Mouse (Mus musculus) MEL (cell line): ENCODE results near the gene Gm17606.

Experiments
- BHLHE40 ChIP-seq: IDR thresholded peaks from 2 replicates; pipeline ENCODE4 v1.6.1; 2012; ENCODE audit warnings: low read depth, mild to moderate bottlenecking, inconsistent platforms, low read length, improper control_type of control experiment, borderline replicate concordance
- CHD1 ChIP-seq: IDR thresholded peaks from 2 replicates; pipeline ENCODE4 v1.6.1; 2012; ENCODE audit warnings: low read depth, mild to moderate bottlenecking, inconsistent platforms, low read length, improper control_type of control experiment
- CTCF ChIP-seq, 3 experiments: IDR thresholded peaks in 2 of 3; conservative IDR thresholded peaks in 1 of 3; 2 replicates each; pipeline ENCODE4 v1.5.1; 2011 to 2012; ENCODE audit warnings: low read length in 3 of 3, low read depth in 2 of 3, mild to moderate bottlenecking in 2 of 3, improper control_type of control experiment in 1 of 3, inconsistent platforms in 1 of 3, mixed read lengths in 1 of 3, moderate library complexity in 1 of 3; ENCODE audit not compliant: control insufficient read depth in 1 of 3, insufficient read depth in 1 of 3, poor library complexity in 1 of 3, severe bottlenecking in 1 of 3
- EP300 ChIP-seq, 2 experiments: IDR thresholded peaks; 2 replicates each; pipeline ENCODE4 v1.6.1; 2011; ENCODE audit warnings: improper control_type of control experiment in 2 of 2, low read length in 2 of 2, low read depth in 1 of 2, mild to moderate bottlenecking in 1 of 2
- HCFC1 ChIP-seq: IDR thresholded peaks from 2 replicates; pipeline ENCODE4 v1.6.1; 2012; ENCODE audit warnings: low read depth, mild to moderate bottlenecking, inconsistent platforms, low read length, improper control_type of control experiment, moderate library complexity
- POLR2A ChIP-seq, 2 experiments: IDR thresholded peaks; 2 replicates each; pipeline ENCODE4 v1.6.1; 2011 to 2012; ENCODE audit warnings: low read length in 2 of 2, mild to moderate bottlenecking in 2 of 2, control low read depth in 1 of 2, improper control_type of control experiment in 1 of 2, low read depth in 1 of 2, moderate library complexity in 1 of 2; ENCODE audit not compliant: control insufficient read depth in 1 of 2, insufficient read depth in 1 of 2, poor library complexity in 1 of 2
- POLR2AphosphoS2 ChIP-seq: IDR thresholded peaks from 2 replicates; pipeline ENCODE4 v1.6.1; 2011; ENCODE audit warnings: low read length, improper control_type of control experiment
- SIN3A ChIP-seq: IDR thresholded peaks from 2 replicates; pipeline ENCODE4 v1.6.1; 2012; ENCODE audit warnings: low read length, improper control_type of control experiment, inconsistent platforms
- ZKSCAN1 ChIP-seq: IDR thresholded peaks from 2 replicates; pipeline ENCODE4 v1.6.1; 2012; ENCODE audit warnings: low read depth, mild to moderate bottlenecking, inconsistent platforms, low read length, improper control_type of control experiment, moderate library complexity
- ZNF384 ChIP-seq: IDR thresholded peaks from 2 replicates; pipeline ENCODE4 v1.6.1; 2012; ENCODE audit warnings: low read depth, mild to moderate bottlenecking, inconsistent platforms, low read length, improper control_type of control experiment

GRCm38 (mm10) chr14:54674317-54674716, 33.6 kb downstream of the Gm17606 start:
- TF ChIP-seq HCFC1 (no peak), POLR2A (IDR thresholded peaks at IDR 0.05; ENCODE audit: control insufficient read depth in 1 of 2, insufficient read depth in 1 of 2, low read depth in 1 of 2, low read length in 2 of 2, poor library complexity in 1 of 2) (no peak), CTCF (IDR thresholded peaks at IDR 0.05 in 2 of 3, conservative IDR thresholded peaks at IDR 0.05 in 1 of 3; ENCODE audit: control insufficient read depth in 1 of 3, insufficient read depth in 1 of 3, low read depth in 2 of 3, low read length in 3 of 3, poor library complexity in 1 of 3, severe bottlenecking in 1 of 3) (no peak), ZNF384 (no peak), EP300 (IDR thresholded peaks at IDR 0.05; ENCODE audit: low read depth in 1 of 2, low read length in 2 of 2) (no peak), BHLHE40 (no peak), CHD1 (no peak), ZKSCAN1 (no peak), SIN3A (no peak), POLR2AphosphoS2 (no peak)
